Mouse (Mus musculus) splenic B cell, adult 2 months (primary cell): ENCODE data around the gene Gm49398.

ENCODE experiments used
- DNase-seq: peaks from one replicate; pipeline ENCODE4 v3.0.0-alpha.2; 2011; ENCODE audit warnings: low read depth, low spot score
- H3K27me3 ChIP-seq: 2 replicates; pipeline ENCODE4 v1.6.1; 2012; ENCODE audit warnings: mild to moderate bottlenecking, low read length, moderate library complexity, mixed read lengths; ENCODE audit not compliant: control insufficient read depth, poor library complexity, insufficient read depth, severe bottlenecking
- H3K36me3 ChIP-seq: 2 replicates; pipeline ENCODE4 v1.6.1; 2012; ENCODE audit warnings: mild to moderate bottlenecking, low read length, moderate library complexity, mixed read lengths; ENCODE audit not compliant: control insufficient read depth, poor library complexity, insufficient read depth, severe bottlenecking

The Gm49398 gene

GRCm38 (mm10) chr13:61288739-61289138, at the start of gene Gm49398:
Gm49398 (minus strand) TSS chr13:61288839.
- H3K36me3 ChIP-seq: no peaks in the 10 kb centered on the region
- no peak for DNase-seq

GRCm38 (mm10) chr13:61255258-61255657, 33.4 kb downstream of the Gm49398 start, which contains the start of gene Cts8:
Cts8 (minus strand) TSS chr13:61255358.
- Histone ChIP-seq H3K27me3 (no peaks in the 10 kb centered on the region), H3K36me3 (no peaks in the 10 kb centered on the region)
- DNase-seq: no peak

More at GRCm38 (mm10) chr13:61288739-61289138, at the start of gene Gm49398:
- no peaks in the 10 kb centered on the region for H3K27me3 ChIP-seq

- Histone ChIP-seq H3K27me3 (no peaks in the 10 kb centered on the region; the same call in 1 of the 2 replicates), H3K36me3 (no peaks in the 10 kb centered on the region)
- peak; percentile 19 for DNase-seq
Measured at GRCm38 (mm10) chr13:61241076-61241947, 47.3 kb downstream of the Gm49398 start.

DNA sequence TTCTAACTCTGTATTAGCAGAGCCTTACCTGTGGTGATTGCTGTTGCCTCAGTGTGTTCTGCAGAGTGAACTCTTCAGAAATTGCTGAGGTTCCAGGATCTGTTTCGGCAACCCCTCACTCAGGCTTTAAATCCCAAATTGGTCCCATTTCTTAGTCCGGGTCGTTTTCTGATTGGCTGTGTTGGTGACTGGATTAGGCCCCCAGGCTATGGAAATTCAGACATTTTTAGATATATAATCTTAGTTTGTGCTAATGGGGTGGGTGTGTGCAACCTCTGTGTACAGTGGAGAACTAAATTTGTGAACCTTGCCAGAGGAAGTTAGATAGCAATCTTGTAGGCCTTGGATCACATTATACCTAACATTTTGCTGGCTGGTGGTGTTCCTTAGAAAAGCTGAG, 85.3 kb downstream of the Gm49398 start, which contains the start of gene Cts6:
TSS of gene Cts6 (minus strand) at position 101 of the 400 bp plus-strand sequence.
- Histone ChIP-seq H3K27me3 (no peaks in the 10 kb centered on the region), H3K36me3 (no peaks in the 10 kb centered on the region)
- DNase-seq: no peak
